Mouse (Mus musculus) brain, embryonic 14.5 days (tissue): ENCODE measurements at regions not wholly inside any gene's neighbourhood (a gene's known extent, or its start where the extent isn't known, plus 50 kb on each side); places are given as distances from the start of the nearest gene placed in this dataset.

Experiments
- CTCF ChIP-seq: fragments of 200-500 bp; IDR thresholded peaks from 2 replicates; pipeline ENCODE4 v1.5.1; 2012; ENCODE audit warnings: inconsistent platforms, mild to moderate bottlenecking, moderate library complexity, borderline replicate concordance; ENCODE audit not compliant: insufficient read depth, insufficient read length; ENCODE audit errors: extremely low read depth
- POLR2A ChIP-seq: fragments of 200-500 bp; IDR thresholded peaks from 2 replicates; pipeline ENCODE4 v1.6.1; 2012; ENCODE audit warnings: mild to moderate bottlenecking, inconsistent platforms, borderline replicate concordance; ENCODE audit not compliant: poor library complexity, insufficient read depth, insufficient read length, severe bottlenecking; ENCODE audit errors: extremely low read depth

GRCm38 (mm10) chr10:96706656-96707055 is 89.8 kb downstream of the Btg1 start:
- TF ChIP-seq CTCF (no peak), POLR2A (no peak)
